Mouse (Mus musculus): ENCODE results near the gene Adap2.
"Not testable (repeated sequence)": the region's sequence is repeated elsewhere in the genome, so short reads cannot be mapped to it uniquely, and the experiment has no call there.

The Adap2 gene

GRCm38 (mm10) chr11:80155961-80156360 lies 2.1 kb downstream of the Adap2 start:
- intact Hi-C loops (cut with DNase I) = no loop called here

DNA sequence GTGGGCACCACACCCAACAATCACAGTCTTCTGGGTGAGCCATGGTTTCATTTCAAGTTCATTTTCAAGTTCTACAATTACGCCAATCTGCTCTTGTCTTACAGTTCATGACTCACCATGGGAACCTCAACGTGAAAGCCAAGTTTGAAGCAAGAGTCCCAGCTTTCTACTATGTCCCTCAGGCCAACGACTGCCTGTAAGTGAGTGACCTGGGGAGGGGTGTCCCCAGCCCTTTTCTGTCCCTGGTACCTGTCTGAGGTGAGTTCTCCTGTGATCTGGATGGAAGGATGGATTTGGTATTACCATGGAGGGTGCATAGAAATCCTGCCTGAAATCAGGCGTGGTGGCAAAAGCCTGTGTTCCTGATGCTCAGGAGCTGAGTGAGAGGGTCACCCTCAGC lies 2.9 kb downstream of the Adap2 start:
- intact Hi-C loops (cut with DNase I) = no loop called here

GRCm38 (mm10) chr11:80159018-80159417 lies 5.1 kb downstream of the Adap2 start:
- intact Hi-C loops (cut with DNase I) = no loop called here

DNA sequence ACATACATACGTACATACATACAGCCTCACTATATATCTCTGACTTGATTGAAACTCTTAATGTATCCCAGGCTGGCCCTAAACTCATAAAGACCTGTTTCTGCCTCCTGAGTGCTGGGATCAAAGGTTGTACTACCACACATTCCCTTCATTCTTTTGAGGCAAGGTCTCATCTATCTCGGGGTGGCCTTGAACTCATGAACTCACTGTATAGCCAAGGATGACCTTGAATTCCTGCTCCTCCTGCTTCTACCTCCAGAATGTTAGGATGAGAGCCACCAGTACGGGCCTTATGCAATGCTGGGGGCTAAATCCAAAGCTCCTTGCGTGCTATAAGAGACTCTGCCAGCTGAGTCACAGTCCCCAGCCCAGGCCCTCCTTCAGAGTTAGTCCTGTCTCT lies 7.1 kb downstream of the Adap2 start:
- intact Hi-C loops (cut with DNase I) = no loop called here

DNA sequence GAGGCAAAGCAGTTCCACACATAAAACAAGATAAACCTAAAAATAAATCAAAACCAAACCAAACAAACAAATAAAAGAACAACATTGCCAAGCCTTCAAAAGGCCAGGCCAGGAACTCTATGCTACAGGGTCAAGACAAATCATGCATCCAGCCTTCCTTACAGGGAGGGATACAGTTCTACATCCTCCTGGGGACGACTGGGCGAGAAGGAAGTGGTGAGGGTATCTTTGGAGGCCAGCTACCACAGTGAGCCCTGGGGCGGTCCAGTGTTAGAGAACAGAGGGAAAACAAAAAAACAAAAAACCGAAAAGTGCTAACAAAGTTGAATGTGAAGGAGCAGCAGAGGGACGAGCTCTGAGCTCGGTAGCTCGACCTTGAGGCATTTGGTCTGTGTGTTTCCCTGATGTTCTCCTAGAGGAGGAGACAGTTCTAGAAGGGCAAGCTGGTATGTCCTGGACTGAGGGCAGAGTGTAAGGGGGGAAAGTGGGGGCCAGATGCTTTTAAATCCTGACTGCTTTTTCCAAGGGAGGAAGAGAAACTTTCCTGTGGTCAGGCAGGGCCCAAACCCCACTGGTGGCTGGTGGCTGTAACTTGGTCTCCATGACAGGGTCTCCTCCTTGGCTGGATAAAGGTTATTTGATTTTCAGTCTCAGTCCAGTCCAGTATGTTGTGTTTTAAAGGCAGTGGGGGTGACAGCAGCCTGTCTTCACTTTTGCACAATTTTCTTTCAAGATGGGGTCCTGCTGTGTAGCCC lies 9.6 kb downstream of the Adap2 start:
- intact Hi-C loops (cut with DNase I) = no loop called here

GRCm38 (mm10) chr11:80164224-80164623 lies 10.3 kb downstream of the Adap2 start:
- intact Hi-C loops (cut with DNase I) = no loop called here

- intact Hi-C loops (cut with DNase I) = no loop called here
Measured at GRCm38 (mm10) chr11:80168121-80168520, 14.2 kb downstream of the Adap2 start.

DNA sequence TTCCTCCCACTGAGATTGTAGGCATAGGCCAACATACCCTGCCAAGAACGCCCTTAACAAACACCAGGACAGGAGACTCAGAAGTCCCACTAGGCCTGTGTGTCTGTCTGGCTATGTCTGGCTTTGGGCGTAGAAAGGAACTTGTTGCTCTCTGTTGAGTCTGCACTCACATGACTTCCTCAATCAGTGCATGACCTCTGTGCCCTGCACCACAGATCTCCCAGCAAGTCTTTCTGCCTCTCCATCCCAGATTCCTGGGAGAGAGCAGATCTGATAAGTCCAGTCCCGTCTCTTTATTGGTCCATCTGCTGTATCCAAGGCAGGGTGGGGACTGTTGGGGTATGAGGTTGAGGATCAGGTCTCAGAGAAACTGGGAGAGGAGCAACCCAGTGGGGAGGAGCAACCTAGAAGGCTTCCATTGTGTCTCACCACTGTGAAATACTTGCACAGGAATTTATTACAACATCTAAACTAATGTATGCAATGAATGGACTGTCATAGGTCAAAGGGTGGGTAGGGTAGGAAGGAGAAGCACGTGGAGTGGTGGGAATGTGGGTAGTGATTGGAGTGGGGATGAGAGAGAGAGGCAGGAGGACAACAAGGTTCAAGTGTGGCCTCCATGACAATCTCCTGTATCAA lies 14.8 kb downstream of the Adap2 start:
- intact Hi-C loops (cut with DNase I) = no loop called here

- intact Hi-C loops (cut with DNase I) = no loop called here
Measured at GRCm38 (mm10) chr11:80169629-80170028, 15.7 kb downstream of the Adap2 start.

- intact Hi-C loops (cut with DNase I) = no loop called here
Measured at GRCm38 (mm10) chr11:80170351-80170750, 16.4 kb downstream of the Adap2 start.

DNA sequence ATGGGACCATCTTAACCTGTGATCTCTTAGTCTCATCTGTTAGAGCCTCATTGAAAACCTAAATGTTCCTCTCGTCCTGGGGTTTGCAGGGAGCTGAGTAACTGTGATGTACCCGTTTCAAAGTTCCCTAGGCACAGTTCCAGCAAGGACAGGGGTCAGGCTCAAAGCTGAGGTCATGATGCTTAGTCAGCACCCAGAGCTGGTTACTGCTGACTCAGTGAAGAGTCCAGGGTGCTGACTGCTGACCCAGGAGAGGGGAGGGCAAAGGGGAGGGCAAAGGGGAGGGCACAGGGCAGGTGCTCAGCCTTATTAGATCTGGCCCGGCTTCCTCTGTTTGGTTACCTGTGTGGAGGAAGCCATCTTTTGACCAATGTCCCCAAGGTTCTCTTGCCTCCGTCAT lies 18.0 kb downstream of the Adap2 start:
- intact Hi-C loops (cut with DNase I) = no loop called here

GRCm38 (mm10) chr11:80173963-80174670 lies 20.2 kb downstream of the Adap2 start:
- intact Hi-C loops (cut with DNase I) = no loop called here

- intact Hi-C loops (cut with DNase I) = no loop called here
Measured at GRCm38 (mm10) chr11:80176911-80177895, 23.3 kb downstream of the Adap2 start.

DNA sequence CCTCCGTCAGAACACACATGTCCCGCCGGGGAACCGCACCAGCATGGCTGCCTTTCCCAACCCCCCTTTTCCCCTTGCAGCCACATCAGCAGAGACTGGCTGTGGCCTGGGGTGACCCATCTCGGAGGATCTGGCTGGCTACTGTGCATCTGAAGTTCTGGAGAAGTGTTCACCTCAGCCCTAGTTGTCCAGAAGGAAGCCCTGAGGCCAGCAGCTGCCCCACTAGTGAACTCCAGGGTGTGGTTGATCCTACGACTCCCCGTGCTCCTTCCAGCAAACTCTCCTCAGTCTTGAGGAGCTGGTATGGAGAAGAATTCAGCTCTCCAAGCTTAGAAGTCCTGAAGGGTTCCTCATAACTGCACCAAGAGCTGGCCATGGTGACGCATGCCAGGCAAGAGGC lies 24.4 kb downstream of the Adap2 start:
- intact Hi-C loops (cut with DNase I) = no loop called here

- intact Hi-C loops (cut with DNase I) = loop anchor here (5.0 kb wide), 1 partner anchor 39 kb away; the partner anchor contains the start of gene Tefm
Measured at GRCm38 (mm10) chr11:80181021-80181749, 27.3 kb downstream of the Adap2 start.

GRCm38 (mm10) chr11:80183054-80183704 lies 29.3 kb downstream of the Adap2 start:
- intact Hi-C loops (cut with DNase I) = loop anchor here (5.0 kb wide), 1 partner anchor 41 kb away; the partner anchor contains the start of gene Tefm

DNA sequence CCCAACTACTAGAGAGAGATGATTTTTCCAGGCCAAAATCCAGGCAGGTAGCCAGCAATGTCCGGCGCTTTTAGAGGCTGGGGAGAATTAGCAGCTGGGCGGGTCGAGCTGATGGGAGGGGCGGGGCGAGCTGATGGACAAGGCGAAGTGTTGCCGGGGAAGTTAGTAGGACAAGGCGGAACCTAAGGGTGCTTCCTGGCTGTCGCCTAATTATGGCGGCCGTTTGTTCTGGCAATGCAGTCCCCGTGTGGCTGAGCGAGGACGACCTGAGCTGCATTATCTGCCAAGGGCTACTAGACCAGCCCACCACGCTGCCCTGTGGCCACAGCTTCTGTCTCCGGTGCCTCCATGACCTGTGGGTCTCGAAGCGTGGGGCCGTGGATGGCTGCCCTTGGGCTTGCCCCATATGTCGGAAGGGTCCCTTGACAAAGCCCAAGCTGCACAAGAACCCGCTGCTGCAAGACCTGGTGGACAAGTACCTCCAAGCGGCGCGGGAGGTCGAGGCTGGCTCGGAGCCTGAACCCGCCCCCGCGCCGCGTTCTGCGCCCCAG lies 29.9 kb downstream of the Adap2 start, which contains the start of gene Rnf135:
Gene Rnf135 (plus strand): TSS at position 147 of the 551 bp plus-strand sequence.
- intact Hi-C loops (cut with DNase I) = loop anchor here (5.0 kb wide), 1 partner anchor 41 kb away; the partner anchor contains the start of gene Tefm

GRCm38 (mm10) chr11:80184531-80185071 lies 30.7 kb downstream of the Adap2 start:
- intact Hi-C loops (cut with DNase I) = loop anchor here (5.0 kb wide), 1 partner anchor 42 kb away; the partner anchor contains the start of gene Tefm

DNA sequence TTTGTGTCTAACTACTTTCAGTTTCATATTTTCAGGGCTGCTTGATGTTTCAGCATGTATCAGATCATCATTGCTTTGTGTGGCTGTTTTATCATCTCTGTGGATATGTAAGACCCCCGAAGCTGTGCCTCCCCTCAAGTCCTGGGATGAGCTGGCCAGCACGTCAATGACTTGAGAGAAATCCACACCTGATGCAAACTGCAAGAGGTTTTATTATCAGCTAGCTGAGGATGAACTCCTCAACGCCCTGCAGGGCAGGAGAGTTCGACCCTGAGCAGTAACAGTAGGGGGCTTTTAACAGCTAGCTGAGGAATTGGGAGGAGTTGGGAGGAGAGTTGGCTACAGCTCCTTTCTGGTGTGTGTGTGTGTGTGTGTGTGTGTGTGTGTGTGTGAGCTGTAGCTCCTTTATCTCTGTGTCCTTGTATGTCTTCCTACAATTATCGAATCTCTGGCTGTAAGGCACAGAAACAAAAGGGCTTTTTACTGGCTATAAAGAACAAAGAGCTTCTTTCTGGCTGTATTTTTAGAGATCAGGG lies 31.6 kb downstream of the Adap2 start:
- intact Hi-C loops (cut with DNase I) = not testable (repeated sequence)
